ENCODE assay signal across 8 mouse cellular contexts in the genomic region with DNA sequence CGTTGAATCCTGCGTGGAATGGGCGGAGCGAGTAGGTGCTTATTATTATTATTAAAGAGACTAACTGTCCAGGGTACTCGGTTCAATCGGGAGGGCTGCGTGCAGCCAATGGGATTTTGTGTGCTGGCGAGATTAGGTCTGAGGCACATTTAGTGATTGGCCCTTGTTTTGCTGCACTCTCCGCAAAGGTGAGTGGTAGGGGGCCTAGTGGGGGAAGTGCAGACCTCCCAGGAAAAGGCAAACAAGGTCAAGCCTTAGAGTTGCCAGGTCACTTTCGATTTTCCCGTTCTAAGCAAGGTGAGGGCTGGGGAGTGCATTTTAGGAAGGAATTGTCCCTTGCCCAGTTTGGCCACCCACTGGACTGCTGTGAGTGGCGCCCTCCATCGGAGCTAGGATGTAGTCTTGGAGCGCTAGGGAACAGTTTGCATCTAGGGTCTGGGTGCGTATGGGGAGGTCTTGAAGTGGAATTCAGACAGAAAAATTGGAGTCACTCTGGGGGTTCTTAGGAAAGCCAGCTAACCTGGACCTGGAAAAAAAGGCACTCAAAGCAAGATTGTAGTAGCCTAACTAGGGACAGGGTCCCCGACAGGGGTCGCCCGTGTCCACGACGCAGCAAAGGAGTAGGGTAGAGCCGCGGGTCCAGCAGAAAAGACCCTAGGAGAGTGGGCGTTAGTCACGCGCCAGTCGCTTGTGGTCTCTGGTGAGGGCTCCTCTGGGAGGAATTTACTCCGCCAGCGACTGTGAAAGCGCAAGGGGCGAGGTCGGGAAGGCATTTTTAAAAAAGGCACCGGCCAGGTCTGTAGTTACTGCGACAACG. TPM values are rescaled to one million over a fixed set of nuclear protein-coding genes. Genes with fewer than 3 reads are reported as not detected.
DNase-seq lines count a peak whose midpoint lies in the region; ATAC-seq and TF ChIP-seq lines count a peak whose summit lies in the region.

No protein-coding gene starts in this region.

- no peak overlapping the region for H3K9ac ChIP-seq in heart, adult 2 months (ENCODE audit: low read depth, low read length)
- peak overlapping the region; percentile 66 for H3K9ac ChIP-seq in embryonic facial prominence, embryonic 13.5 days
- peak overlapping the region; percentile 69 for H3K9ac ChIP-seq in hindbrain, embryonic 14.5 days
- H3K9ac ChIP-seq in liver, embryonic 12.5 days = no peak overlapping the region
- peak overlapping the region; percentile 74 for H3K9ac ChIP-seq in neural tube, embryonic 13.5 days

- intact Hi-C loops in heart, adult 2 months (cut with DNase I) = no loop called here

- H3K27me3 ChIP-seq in heart, adult 2 months (ENCODE audit: control insufficient read depth, insufficient read depth, low read length) = peaks cover 23% of the 10 kb centered on the region
- peaks cover 26% of the 10 kb centered on the region for H3K27me3 ChIP-seq in G1E (ENCODE audit: insufficient read depth, low read length)
- peaks cover 66% of the 10 kb centered on the region for H3K27me3 ChIP-seq in embryonic facial prominence, embryonic 13.5 days
- peaks cover 37% of the 10 kb centered on the region for H3K27me3 ChIP-seq in hindbrain, embryonic 14.5 days (ENCODE audit: control insufficient read depth, insufficient read depth, low read length)
- peaks cover 75% of the 10 kb centered on the region for H3K27me3 ChIP-seq in liver, embryonic 12.5 days (replicated peaks)
- peaks cover 65% of the 10 kb centered on the region for H3K27me3 ChIP-seq in neural tube, embryonic 13.5 days

- H3K27ac ChIP-seq in heart, adult 2 months = no peak overlapping the region
- H3K27ac ChIP-seq in embryonic facial prominence, embryonic 13.5 days = no peak overlapping the region
- H3K27ac ChIP-seq in hindbrain, embryonic 14.5 days = peak overlapping the region; percentile 1; the same call in 1 of the 2 replicates
- H3K27ac ChIP-seq in liver, embryonic 12.5 days = no peak overlapping the region
- no peak overlapping the region for H3K27ac ChIP-seq in neural tube, embryonic 13.5 days (replicated peaks)

- peak; percentile 29 for ATAC-seq in G1E (ENCODE audit: extremely low read depth, insufficient number of reproducible peaks, low FRiP score, poor library complexity, severe bottlenecking)
- no peak for ATAC-seq in embryonic facial prominence, embryonic 13.5 days (ENCODE audit: insufficient number of reproducible peaks, insufficient read depth, low FRiP score, low TSS enrichment, low read depth)
- peak; percentile 82 for ATAC-seq in hindbrain, embryonic 14.5 days (ENCODE audit: low FRiP score)
- ATAC-seq in liver, embryonic 12.5 days = peak; percentile 50; the same call in 1 of the 2 replicates
- peak; percentile 86 for ATAC-seq in neural tube, embryonic 13.5 days (ENCODE audit: low read depth)

- no peak for TF ChIP-seq POLR2A in heart, adult 2 months (IDR thresholded peaks at IDR 0.05; ENCODE audit: insufficient read depth, low read depth, low read length)

- TF ChIP-seq CTCF in heart, adult 2 months (IDR thresholded peaks at IDR 0.05) = peak; percentile 45
- TF ChIP-seq CTCF in G1E (IDR thresholded peaks at IDR 0.05; ENCODE audit: low read depth, low read length) = 0 out of 2 replicates have a peak, but pooled peaks have one; percentile 28

- H3K36me3 ChIP-seq in heart, adult 2 months (ENCODE audit: control insufficient read depth, insufficient read depth, low read length) = no peaks in the 10 kb centered on the region
- peaks cover 17% of the 10 kb centered on the region for H3K36me3 ChIP-seq in G1E (replicated peaks)
- no peaks in the 10 kb centered on the region for H3K36me3 ChIP-seq in embryonic facial prominence, embryonic 13.5 days
- no peaks in the 10 kb centered on the region for H3K36me3 ChIP-seq in hindbrain, embryonic 14.5 days (replicated peaks; ENCODE audit: control insufficient read depth, insufficient read depth)
- H3K36me3 ChIP-seq in liver, embryonic 12.5 days = no peaks in the 10 kb centered on the region
- H3K36me3 ChIP-seq in neural tube, embryonic 13.5 days = no peaks in the 10 kb centered on the region

- H3K4me1 ChIP-seq in heart, adult 2 months (ENCODE audit: control insufficient read depth, insufficient read depth, low read length) = peaks cover 5% of the 10 kb centered on the region
- H3K4me1 ChIP-seq in G1E (ENCODE audit: insufficient read depth, low read depth, low read length) = peaks cover 59% of the 10 kb centered on the region
- H3K4me1 ChIP-seq in embryonic facial prominence, embryonic 13.5 days = peaks cover 22% of the 10 kb centered on the region
- 0 out of 2 replicates have a peak, but pooled peaks cover 9% of the 10 kb centered on the region for H3K4me1 ChIP-seq in hindbrain, embryonic 14.5 days (replicated peaks; ENCODE audit: control insufficient read depth, insufficient read depth, low read length)
- H3K4me1 ChIP-seq in liver, embryonic 12.5 days = peaks cover 18% of the 10 kb centered on the region
- peaks cover 31% of the 10 kb centered on the region for H3K4me1 ChIP-seq in neural tube, embryonic 13.5 days (replicated peaks)

- H3K4me3 ChIP-seq in heart, adult 2 months = peak overlapping the region; percentile 52
- H3K4me3 ChIP-seq in G1E (ENCODE audit: low read depth, low read length) = peak overlapping the region; percentile 78
- H3K4me3 ChIP-seq in embryonic facial prominence, embryonic 13.5 days = peak overlapping the region; percentile 61
- H3K4me3 ChIP-seq in hindbrain, embryonic 14.5 days (replicated peaks; ENCODE audit: low read length) = peak overlapping the region; percentile 48
- H3K4me3 ChIP-seq in liver, embryonic 12.5 days = peak overlapping the region; percentile 61
- H3K4me3 ChIP-seq in neural tube, embryonic 13.5 days = peak overlapping the region; percentile 58

- no peak for TF ChIP-seq EP300 in heart, adult 2 months (IDR thresholded peaks at IDR 0.05; ENCODE audit: insufficient read depth, low read depth, low read length)

- H3K9me3 ChIP-seq in G1E (replicated peaks) = no peaks in the 10 kb centered on the region
- H3K9me3 ChIP-seq in embryonic facial prominence, embryonic 13.5 days = no peaks in the 10 kb centered on the region
- no peaks in the 10 kb centered on the region for H3K9me3 ChIP-seq in hindbrain, embryonic 14.5 days (ENCODE audit: control insufficient read depth, low read length)
- no peaks in the 10 kb centered on the region for H3K9me3 ChIP-seq in liver, embryonic 12.5 days (replicated peaks)
- no peaks in the 10 kb centered on the region for H3K9me3 ChIP-seq in neural tube, embryonic 13.5 days

- under 1% methylated on average over 34 of the region's 34 CpGs for WGBS in heart, adult 2 months
- under 1% methylated on average over 34 of the region's 34 CpGs for WGBS in embryonic facial prominence, embryonic 13.5 days
- WGBS in hindbrain, embryonic 14.5 days = under 1% methylated on average over 34 of the region's 34 CpGs
- under 1% methylated on average over 34 of the region's 34 CpGs for WGBS in liver, embryonic 12.5 days (ENCODE audit: insufficient replicate concordance)
- under 1% methylated on average over 34 of the region's 34 CpGs for whole genome bisulfite sequencing in neural tube, embryonic 13.5 days

- H3K4me2 ChIP-seq in embryonic facial prominence, embryonic 13.5 days = peak overlapping the region; percentile 96
- H3K4me2 ChIP-seq in hindbrain, embryonic 14.5 days (replicated peaks) = peak overlapping the region; percentile 90
- H3K4me2 ChIP-seq in liver, embryonic 12.5 days = peak overlapping the region; percentile 84
- H3K4me2 ChIP-seq in neural tube, embryonic 13.5 days = peak overlapping the region; percentile 75

- no peaks in the 10 kb centered on the region for H3K79me2 ChIP-seq in heart, adult 2 months (replicated peaks; ENCODE audit: control insufficient read depth, insufficient read depth, low read length)

- peak in 1 of 2 experiments; percentile 34 for DNase-seq in heart, adult 2 months
- no peak for DNase-seq in heart, adult 8-10 months (ENCODE audit: low spot score)
- peak; percentile 46 for DNase-seq in G1E (ENCODE audit: low spot score)
- DNase-seq in hindbrain, embryonic 14.5 days (ENCODE audit: low spot score) = peak; percentile 72
- DNase-seq in frontal cortex, adult 2 months (ENCODE audit: extremely low spot score in 1 of 2, low spot score in 1 of 2) = no peak

RNA-seq across cellular contexts. Expression of gene Sfmbt2, which starts 4.1 kb away (rescaled TPM):
- total RNA-seq in heart, adult 2 months (2021) = under 1 TPM; 0.25 to 0.39 TPM
- polyA plus RNA-seq in heart, adult 2 months (2012; rRNA removed) = 0.06 and 0.12 TPM in 2 replicates
- under 1 TPM; 0.12 to 0.35 (median 0.32) TPM for total RNA-seq in heart, adult 8-10 months (2022)
- 76.5 and 79.8 TPM in 2 replicates for total RNA-seq in G1E (2014; fragmentation: Nextera tagmentation)
- 26.5 and 26.8 TPM in 2 replicates for total RNA-seq in G1E (2017)
- 25.0 and 27.4 TPM in 2 replicates for polyA plus RNA-seq in G1E (2012)
- 4.1 and 4.8 TPM in 2 replicates for polyA plus RNA-seq in embryonic facial prominence, embryonic 13.5 days (2015; fragmentation: Nextera tagmentation; extraction: Ambion mirVana)
- polyA plus RNA-seq in hindbrain, embryonic 14.5 days (2014; fragmentation: Nextera tagmentation; extraction: Ambion mirVana) = 6.3 and 7.7 TPM in 2 replicates
- polyA plus RNA-seq in liver, embryonic 12.5 days (2016; fragmentation: Nextera tagmentation; extraction: Ambion mirVana) = 0.68 and 1.1 TPM in 2 replicates
- polyA plus RNA-seq in neural tube, embryonic 13.5 days (2015; fragmentation: Nextera tagmentation; extraction: Ambion mirVana) = 3.1 and 3.3 TPM in 2 replicates
- polyA plus RNA-seq in frontal cortex, adult 2 months (2012; rRNA removed) = 2.1 and 2.3 TPM in 2 replicates

Comparison
In these comparisons a context has a peak if more than half of its experiments do, and no peak if none do; other contexts are left out.
1. DNase-seq: peak in G1E (single experiment) and hindbrain, embryonic 14.5 days (single experiment); none in heart, adult 8-10 months (single experiment) and frontal cortex, adult 2 months (0 of 2).
2. H3K9ac ChIP-seq: peak in embryonic facial prominence, embryonic 13.5 days (single experiment), hindbrain, embryonic 14.5 days (single experiment) and neural tube, embryonic 13.5 days (single experiment); none in heart, adult 2 months (single experiment) and liver, embryonic 12.5 days (single experiment).
3. Peak in every context shown above with its lines, with median percentiles within 50 percentile points of each other: H3K4me3 ChIP-seq and H3K4me2 ChIP-seq.